Mouse (Mus musculus): Measurements from ENCODE around the gene Apol10a.
"Not testable (repeated sequence)": the region's sequence is repeated elsewhere in the genome, so short reads cannot be mapped to it uniquely, and the experiment has no call there.

GRCm38 (mm10) chr15:77428690-77429448 is 48.0 kb upstream of the Apol10a start:
- TF ChIP-seq CTCF (IDR thresholded peaks at IDR 0.05; ENCODE audit: control insufficient read depth, insufficient read depth, insufficient replicate concordance, low read depth, low read length); POLR2A (IDR thresholded peaks at IDR 0.05; ENCODE audit: control insufficient read depth, low read depth, low read length): not testable (repeated sequence)

Measured in testis, adult 2 months (tissue).